Mouse (Mus musculus): ENCODE measurements at regions not wholly inside any gene's neighbourhood (a gene's known extent, or its start where the extent isn't known, plus 50 kb on each side); places are given as distances from the start of the nearest gene placed in this dataset.

DNA sequence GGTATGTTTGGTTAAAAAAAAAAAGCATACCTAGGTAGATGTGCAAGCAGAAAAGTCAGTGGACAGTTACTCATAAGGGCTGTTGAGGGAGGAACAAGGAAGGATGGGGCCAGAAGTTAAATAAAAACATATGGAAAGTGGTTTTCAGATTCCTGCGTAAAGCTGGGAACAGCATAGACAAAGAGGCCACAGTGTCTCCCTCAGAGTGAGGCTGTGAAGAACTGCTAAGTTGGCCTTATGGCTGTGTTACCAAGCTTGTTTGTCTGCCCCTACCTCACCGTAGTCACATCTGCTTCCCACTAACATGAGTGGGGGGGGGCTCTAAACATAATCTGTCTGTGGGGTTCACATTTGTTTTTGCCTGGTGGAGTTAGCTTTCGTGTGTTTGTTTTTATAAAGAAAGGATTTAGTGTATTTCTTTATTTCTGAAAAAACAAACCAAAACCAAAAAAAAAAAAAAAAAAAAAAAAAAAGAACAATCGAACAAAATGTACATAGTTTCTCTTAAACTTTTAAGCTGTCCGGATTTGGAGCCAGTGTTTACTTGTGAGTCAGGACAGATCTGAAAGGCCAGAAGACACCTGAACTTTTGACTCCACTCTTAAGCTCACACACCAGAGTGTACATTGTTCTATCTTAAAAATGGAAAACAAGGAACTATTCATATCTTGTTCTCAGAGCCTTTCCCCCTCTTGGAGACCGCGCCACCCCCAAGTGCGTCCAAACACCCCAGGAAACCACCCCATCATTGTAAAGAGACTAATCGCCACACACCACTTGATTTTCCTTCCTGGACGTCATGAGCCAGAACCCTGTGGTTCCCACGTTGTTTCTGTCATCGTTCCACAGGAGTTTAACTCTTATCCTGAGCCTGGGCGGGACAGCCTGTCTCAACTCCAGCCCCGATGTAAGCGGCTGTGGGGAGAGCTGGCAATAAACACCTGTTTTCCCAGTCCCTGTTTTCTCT lies 136.9 kb upstream of the Serp2 start:
- Histone ChIP-seq H3K36me3 (replicated peaks; ENCODE audit: control insufficient read depth, insufficient read depth, low read length) (no peaks in the 10 kb centered on the region), H3K4me2 (ENCODE audit: low read depth, low read length) (no peak overlapping the region; the same call in 1 of the 2 replicates)
- WGBS = 38% methylated on average over 15 of the region's 15 CpGs

DNA sequence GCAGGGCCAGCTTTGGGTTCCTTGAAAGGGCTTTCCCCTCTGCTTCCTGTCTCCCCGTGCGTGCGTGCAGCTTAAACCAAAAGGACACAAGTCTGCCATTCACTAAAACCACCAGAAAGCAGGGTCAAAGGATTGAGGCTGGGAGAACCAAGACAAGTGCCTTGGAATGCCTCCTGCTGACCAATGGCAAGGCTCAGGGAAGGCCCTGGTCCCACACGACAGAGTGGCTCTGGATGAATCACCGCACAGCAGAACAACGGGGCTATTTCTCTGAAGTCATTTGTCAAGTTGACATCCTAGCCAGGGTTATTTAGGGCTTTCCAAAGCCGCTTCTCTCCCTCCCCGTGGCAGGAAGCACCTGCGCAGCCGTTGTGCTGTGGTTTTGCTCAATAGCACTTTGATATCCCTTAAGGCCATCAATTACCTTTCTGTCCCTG lies 131.3 kb upstream of the Serp2 start:
- ATAC-seq (ENCODE audit: insufficient read depth, low read depth) = no peak
- no peak for DNase-seq (ENCODE audit: low spot score)
- H3K4me2 ChIP-seq (ENCODE audit: low read depth, low read length) = peak overlapping the region; percentile 32; the same call in 1 of the 2 replicates

More for the DNA sequence above, 136.9 kb upstream of the Serp2 start:
- DNase-seq (ENCODE audit: low spot score) = peak; percentile 72
- Histone ChIP-seq H3K4me3 (ENCODE audit: low read depth, low read length) (no peak overlapping the region), H3K27me3 (ENCODE audit: control insufficient read depth, insufficient read depth, low read length) (no peaks in the 10 kb centered on the region), H3K4me1 (ENCODE audit: control insufficient read depth, insufficient read depth) (peaks cover 3% of the 10 kb centered on the region; the same call in 1 of the 2 replicates), H3K9ac (replicated peaks; ENCODE audit: low read depth, low read length) (no peak overlapping the region), H3K9me3 (replicated peaks; ENCODE audit: control insufficient read depth, low read length) (no peaks in the 10 kb centered on the region), H3K27ac (ENCODE audit: low read depth) (peak overlapping the region; percentile 55)
- TF ChIP-seq CTCF (IDR thresholded peaks at IDR 0.05; ENCODE audit: low read depth) (no peak), EP300 (IDR thresholded peaks at IDR 0.05; ENCODE audit: low read depth) (peak; percentile 71; the same call in 1 of the 2 replicates)
- peak; percentile 62 for ATAC-seq (ENCODE audit: insufficient read depth, low read depth)

DNA sequence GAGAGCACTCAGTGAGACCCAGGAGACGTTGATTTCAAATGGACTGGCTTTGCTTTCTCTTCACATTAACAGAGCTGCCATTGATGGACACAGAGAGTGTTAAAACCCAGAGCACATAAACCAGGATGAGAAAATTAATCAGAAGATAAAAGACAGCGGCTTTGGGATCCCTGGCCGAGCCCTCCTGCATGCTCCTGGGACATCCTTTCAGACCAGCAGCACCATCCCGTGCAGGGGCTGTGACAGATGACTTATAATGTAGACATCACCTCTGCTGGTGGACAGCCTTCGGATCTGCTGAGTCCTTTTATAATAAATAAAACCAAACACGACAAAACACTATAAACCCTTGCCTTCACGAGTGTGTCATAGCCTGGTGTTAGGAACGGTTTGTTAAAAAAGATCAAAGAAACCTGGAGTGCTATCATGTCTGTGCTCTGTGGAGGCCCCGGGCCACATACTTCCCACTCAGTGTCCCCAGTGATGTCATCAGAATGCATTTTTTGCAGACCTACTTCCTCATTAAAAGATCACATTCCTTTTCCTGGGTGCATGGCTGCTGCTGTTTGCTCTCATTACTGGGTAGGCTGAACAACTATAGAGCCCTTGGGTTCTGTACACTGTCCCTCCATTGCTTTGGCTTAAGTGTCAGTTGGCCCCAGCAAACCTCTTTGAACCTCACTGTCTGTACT lies 130.2 kb upstream of the Serp2 start:
- TF ChIP-seq EP300 (IDR thresholded peaks at IDR 0.05; ENCODE audit: low read depth) = no peak
- TF ChIP-seq CTCF (IDR thresholded peaks at IDR 0.05; ENCODE audit: low read depth) = no peak
- Histone ChIP-seq H3K36me3 (replicated peaks; ENCODE audit: control insufficient read depth, insufficient read depth, low read length) (no peaks in the 10 kb centered on the region), H3K4me3 (ENCODE audit: low read depth, low read length) (no peak overlapping the region), H3K9me3 (replicated peaks; ENCODE audit: control insufficient read depth, low read length) (no peaks in the 10 kb centered on the region), H3K4me1 (ENCODE audit: control insufficient read depth, insufficient read depth) (peaks cover 14% of the 10 kb centered on the region), H3K27ac (ENCODE audit: low read depth) (no peak overlapping the region), H3K9ac (replicated peaks; ENCODE audit: low read depth, low read length) (no peak overlapping the region), H3K27me3 (ENCODE audit: control insufficient read depth, insufficient read depth, low read length) (no peaks in the 10 kb centered on the region), H3K4me2 (ENCODE audit: low read depth, low read length) (no peak overlapping the region)
- ATAC-seq (ENCODE audit: insufficient read depth, low read depth) (no peak), DNase-seq (ENCODE audit: low spot score) (no peak)
- WGBS = 59% methylated on average over 9 of the region's 9 CpGs

More for the DNA sequence above, 131.3 kb upstream of the Serp2 start:
- peaks cover 11% of the 10 kb centered on the region; the same call in 1 of the 2 replicates for H3K4me1 ChIP-seq (ENCODE audit: control insufficient read depth, insufficient read depth)
- no peaks in the 10 kb centered on the region for H3K27me3 ChIP-seq (ENCODE audit: control insufficient read depth, insufficient read depth, low read length)
- TF ChIP-seq EP300 (IDR thresholded peaks at IDR 0.05; ENCODE audit: low read depth) (0 out of 2 replicates have a peak, but pooled peaks have one; percentile 22), CTCF (IDR thresholded peaks at IDR 0.05; ENCODE audit: low read depth) (no peak)
- H3K9me3 ChIP-seq (replicated peaks; ENCODE audit: control insufficient read depth, low read length) = no peaks in the 10 kb centered on the region
- H3K36me3 ChIP-seq (replicated peaks; ENCODE audit: control insufficient read depth, insufficient read depth, low read length) = no peaks in the 10 kb centered on the region
- H3K27ac ChIP-seq (ENCODE audit: low read depth) = 0 out of 2 replicates have a peak overlapping the region, but pooled peaks have one; percentile 38
- H3K4me3 ChIP-seq (ENCODE audit: low read depth, low read length) = no peak overlapping the region
- 34% methylated on average over 10 of the region's 10 CpGs for WGBS
- 0 out of 2 replicates have a peak overlapping the region, but pooled peaks have one; percentile 23 for H3K9ac ChIP-seq (replicated peaks; ENCODE audit: low read depth, low read length)

DNA sequence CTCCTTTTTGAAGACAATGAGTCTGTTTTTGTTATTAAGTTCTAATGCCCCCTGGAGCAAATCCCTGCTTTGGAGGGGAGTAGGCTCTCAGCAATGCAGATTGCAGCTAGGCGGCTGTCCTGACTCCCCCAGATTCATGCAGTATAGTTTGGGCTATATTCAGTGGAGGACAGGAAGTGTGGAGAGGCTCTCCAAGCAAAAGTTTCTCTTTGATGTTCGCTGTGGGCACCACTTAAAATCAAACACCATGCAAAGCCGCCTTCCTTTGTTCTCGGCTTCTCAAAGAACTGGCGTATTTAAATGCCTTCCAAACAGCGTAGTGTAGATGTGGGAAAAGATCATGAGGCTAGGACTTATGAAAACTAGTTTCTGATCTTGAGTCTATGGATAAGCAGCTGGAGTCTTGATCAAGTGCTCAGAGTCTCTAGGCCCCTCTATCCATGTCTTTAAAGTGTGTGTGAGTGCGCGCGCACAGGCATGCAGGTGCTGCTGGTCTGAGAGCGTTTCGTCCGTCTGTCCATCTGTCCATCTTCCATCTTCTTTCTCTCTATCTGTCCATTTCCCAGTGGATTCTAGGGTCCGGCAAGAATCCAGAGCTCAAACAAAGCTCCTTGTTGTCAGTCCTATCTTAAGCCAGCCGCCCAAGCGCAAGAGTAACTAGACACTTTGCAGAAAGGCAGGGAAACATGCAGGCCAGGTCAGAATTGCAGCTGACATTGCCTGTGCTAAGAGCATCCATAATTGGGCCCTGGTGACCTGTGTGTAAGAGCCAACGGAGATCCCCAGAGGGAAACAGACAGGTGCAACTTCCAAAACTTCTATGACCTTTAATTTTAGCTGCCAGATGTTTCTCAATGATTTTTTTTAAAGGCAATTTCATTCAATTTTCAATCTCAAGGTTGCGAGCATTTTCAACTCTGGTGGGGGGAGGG lies 129.4 kb upstream of the Serp2 start:
- Histone ChIP-seq H3K27ac (ENCODE audit: low read depth) (no peak overlapping the region), H3K9me3 (replicated peaks; ENCODE audit: control insufficient read depth, low read length) (no peaks in the 10 kb centered on the region), H3K27me3 (ENCODE audit: control insufficient read depth, insufficient read depth, low read length) (no peaks in the 10 kb centered on the region), H3K4me2 (ENCODE audit: low read depth, low read length) (no peak overlapping the region), H3K4me3 (ENCODE audit: low read depth, low read length) (no peak overlapping the region), H3K9ac (replicated peaks; ENCODE audit: low read depth, low read length) (no peak overlapping the region), H3K36me3 (replicated peaks; ENCODE audit: control insufficient read depth, insufficient read depth, low read length) (no peaks in the 10 kb centered on the region), H3K4me1 (ENCODE audit: control insufficient read depth, insufficient read depth) (peaks cover 22% of the 10 kb centered on the region)
- DNase-seq (ENCODE audit: low spot score) = no peak
- TF ChIP-seq EP300 (IDR thresholded peaks at IDR 0.05; ENCODE audit: low read depth) (no peak), CTCF (IDR thresholded peaks at IDR 0.05; ENCODE audit: low read depth) (no peak)
- ATAC-seq (ENCODE audit: insufficient read depth, low read depth) = no peak
- 78% methylated on average over 17 of the region's 17 CpGs for WGBS
